Mouse (Mus musculus): ENCODE measurements around the gene Os9.

The Os9 gene

DNA sequence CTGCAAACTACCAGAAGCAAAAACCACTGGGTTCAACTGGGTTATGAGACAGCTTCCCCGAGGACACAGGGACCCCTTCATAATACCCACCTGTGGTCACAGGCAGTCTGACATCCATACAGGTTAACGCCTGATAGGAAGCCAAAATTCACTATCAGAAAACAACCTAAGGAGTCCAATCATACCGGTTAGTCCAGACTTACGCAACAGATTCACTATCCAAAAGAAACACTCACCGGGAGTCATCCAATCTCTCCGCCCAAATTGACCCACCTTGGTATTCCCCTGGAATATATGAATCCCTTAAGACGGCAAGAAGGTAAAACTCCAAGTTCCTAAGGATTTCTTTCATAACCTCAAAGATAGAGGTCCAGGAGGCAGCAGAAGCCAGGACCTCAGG is 23.6 kb upstream of the Os9 start:
- no peak for DNase-seq

- DNase-seq, result no peak
These were observed 22.3 kb upstream of the Os9 start for GRCm38 (mm10) chr10:127143228-127143627.

DNA sequence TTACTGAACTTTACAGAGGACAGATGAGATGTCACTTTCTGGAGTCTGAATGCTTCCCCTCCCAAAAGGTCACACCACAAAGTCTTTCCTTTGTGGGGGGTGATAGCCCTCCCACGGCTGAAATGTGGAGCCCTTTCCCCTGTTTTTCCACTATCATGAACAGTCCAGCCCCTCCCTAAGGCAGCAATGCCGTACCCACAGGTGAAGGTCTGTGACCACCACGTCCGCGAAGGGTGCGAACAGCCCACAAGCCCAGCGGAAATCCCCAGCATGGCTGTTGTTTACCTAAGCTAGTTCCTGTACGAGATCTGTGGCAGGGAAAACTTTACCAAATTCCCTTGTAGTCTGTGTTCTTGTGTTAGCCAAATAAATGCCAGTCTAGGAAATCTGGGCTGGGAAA is 20.6 kb upstream of the Os9 start:
- no peak for DNase-seq

- no peak for DNase-seq
These were observed 20.0 kb upstream of the Os9 start for GRCm38 (mm10) chr10:127140971-127141370.

DNA sequence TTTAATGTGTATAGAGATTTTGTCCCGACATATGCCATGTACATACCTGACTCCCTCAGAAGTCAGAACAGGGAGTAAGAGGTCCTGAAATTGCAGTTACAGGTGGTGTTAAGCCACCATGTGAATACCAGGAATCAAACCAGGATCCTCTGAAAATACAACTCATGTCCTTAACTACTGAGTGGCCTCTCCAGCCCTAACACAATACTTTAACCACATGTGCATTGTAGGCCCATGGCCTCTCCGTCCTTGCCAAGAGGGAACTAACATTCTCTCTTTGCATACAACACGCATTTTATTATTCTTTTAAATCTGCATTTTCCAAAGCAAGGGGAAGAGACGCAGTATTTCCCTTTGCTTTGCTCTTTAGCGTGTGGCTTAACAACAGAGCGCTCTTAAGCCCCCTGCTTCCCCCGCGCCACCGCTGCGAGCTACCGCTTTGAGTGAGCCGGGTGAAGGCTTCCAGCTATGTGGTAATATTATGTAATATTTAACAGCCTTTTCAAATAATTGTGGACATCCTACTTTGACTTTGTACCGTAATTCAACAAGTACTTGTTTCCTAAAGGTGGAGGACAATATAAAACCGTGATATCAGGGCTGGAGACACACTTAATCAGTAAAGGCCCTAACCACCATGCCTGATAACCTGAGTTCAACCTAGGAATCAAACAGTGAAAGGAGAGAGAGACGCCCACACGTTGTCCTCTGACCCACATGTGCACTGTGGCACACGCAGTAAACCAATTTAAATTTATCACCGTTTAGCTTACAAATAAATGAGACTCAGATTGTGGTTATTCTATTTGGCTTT is 17.6 kb upstream of the Os9 start:
- no peak for DNase-seq

DNA sequence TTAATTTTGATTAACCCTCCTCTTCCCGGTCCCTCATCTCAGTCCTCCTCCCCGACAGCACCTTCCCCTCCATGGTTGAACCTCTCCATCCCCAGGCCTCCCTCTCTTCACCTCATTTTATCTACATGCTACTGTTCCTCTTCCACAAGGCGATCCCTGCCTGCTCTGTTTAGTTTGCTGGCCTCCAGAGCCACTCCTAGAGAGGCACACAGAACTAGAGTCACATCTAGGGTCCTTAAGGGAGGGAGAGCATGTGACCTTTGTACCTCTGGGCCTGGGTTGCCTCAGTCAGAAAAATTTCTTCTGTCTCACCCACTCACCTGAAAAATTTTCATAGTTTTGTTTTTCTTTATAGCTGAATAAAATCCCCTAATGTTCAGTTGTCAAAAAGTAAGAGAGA is 17.0 kb upstream of the Os9 start:
- DNase-seq, result no peak

GRCm38 (mm10) chr10:127136510-127136909 is 15.6 kb upstream of the Os9 start:
- no peak for DNase-seq

DNA sequence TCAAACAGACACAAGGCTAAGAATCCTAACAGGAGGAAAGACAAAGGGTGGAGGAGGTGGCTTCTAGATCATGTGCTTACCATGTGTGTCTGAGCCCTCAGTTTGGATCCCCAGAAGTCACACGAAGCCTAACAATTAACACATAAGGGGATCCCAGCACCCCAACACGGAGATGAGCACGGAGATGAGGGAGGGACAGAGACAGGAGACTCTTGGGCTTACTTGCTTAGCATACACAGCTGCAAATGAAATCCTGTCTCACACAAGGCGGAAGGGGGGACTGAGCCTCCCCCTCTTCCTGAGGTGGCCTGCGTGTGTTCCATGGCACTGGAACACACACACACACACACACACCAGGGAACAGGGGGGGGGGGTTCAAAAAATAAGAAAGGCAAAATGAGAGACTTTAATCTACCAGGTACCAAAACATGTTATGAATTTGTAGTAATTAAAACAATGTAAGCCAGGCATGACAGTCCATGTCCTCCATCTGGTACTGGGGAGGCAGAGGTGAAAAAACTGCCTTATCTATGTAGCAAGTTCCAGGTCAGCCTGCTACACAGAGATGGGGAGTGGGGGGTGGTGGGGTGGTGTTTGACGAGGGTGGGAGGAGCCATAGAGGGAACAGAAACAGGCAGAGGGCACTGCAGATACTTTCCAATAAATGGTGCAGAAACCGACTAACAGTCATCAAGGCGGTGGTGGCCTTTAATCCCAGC is 14.3 kb upstream of the Os9 start:
- no peak for DNase-seq

GRCm38 (mm10) chr10:127134394-127135035 is 13.6 kb upstream of the Os9 start:
- DNase-seq, result peak; percentile 12

DNA sequence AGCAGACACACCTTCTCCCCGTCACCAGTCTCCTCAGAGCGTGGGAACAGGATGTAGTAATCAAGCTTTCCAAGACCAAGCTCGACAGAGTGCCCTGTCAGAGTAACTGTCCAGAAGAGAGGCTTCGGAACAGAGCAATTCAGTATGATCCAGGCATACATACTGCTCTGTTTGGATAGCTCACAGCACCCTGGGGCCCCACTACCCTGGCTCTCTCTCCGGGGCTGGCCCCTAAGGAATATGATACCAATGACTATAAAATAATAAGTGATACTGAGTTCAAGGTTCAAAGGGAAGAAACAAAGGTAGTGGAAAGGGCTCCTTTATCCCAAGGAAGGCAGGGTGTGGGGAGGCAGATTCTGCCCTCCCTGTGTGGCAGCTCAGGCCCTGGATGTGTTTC is 11.5 kb upstream of the Os9 start:
- no peak for DNase-seq

- no peak for DNase-seq
These were observed 8.5 kb upstream of the Os9 start for GRCm38 (mm10) chr10:127129431-127129830.

- no peak for DNase-seq
These were observed 6.9 kb upstream of the Os9 start for GRCm38 (mm10) chr10:127127711-127128279.

GRCm38 (mm10) chr10:127126579-127126978 is 5.6 kb upstream of the Os9 start:
- no peak for DNase-seq

DNA sequence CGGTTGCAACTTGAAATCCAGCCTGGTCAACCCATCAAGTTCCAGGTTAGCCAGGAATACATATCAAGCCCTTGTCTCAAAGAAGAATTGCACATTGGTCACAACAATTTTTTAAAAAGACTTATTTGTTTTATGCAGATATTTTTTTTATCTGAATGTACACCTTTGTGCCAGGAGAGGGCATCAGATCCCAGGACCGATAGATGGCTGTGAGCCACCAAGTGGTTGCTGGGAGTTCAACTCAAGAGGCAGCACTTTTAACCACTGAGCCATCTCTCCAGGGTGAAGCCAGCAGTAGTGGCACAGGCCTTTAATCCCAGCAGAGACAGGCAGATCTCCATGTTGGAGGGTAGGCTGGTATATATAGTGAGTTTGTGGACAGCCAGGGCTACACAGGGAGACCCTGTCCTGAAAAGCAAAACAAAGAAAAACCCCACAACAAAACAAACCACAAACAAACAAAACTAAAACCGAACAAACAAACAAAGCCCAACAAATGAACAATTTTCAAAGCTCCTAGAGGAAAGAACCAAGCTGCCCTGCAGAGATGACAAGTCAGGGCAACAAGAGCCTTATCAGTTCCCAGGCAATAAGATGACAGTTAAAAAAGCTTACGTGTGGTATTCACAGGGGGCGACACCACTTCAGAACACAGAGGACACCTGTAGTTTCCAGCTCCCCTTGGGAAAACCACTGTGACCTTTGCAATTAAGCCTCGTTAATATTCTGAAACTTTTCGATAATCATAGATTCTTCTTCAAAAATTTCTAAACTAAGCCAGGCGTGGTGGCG is 4.5 kb upstream of the Os9 start:
- peak; percentile 59 for DNase-seq

DNA sequence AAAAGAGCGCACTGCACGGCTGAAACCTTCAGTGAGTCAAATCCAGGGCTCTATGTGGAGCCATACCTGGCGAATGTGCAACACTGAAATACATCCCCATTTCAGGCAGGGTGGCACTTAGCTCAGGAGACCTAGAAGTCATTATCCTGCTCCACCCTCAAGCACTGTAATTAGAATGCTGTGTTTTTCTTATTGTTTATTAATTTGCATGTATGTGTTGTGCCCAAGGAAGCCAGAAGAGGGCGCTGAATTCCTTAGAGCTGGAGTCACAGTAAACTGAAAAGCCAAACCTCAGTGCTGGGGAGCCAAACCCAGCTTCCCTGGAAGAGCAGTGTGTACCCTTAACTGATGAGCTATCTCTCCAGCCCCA is 2.5 kb upstream of the Os9 start:
- peak; percentile 87 for DNase-seq

GRCm38 (mm10) chr10:127122784-127123435 is 2.0 kb upstream of the Os9 start:
- DNase-seq, result peak; percentile 72

- DNase-seq, result no peak
These were observed 1.1 kb upstream of the Os9 start for GRCm38 (mm10) chr10:127122018-127122417.

- DNase-seq, result no peak
These were observed 448 bp downstream of the Os9 start for GRCm38 (mm10) chr10:127120301-127121065.

- no peak for DNase-seq
These were observed 1.7 kb downstream of the Os9 start for GRCm38 (mm10) chr10:127119229-127119628.

DNA sequence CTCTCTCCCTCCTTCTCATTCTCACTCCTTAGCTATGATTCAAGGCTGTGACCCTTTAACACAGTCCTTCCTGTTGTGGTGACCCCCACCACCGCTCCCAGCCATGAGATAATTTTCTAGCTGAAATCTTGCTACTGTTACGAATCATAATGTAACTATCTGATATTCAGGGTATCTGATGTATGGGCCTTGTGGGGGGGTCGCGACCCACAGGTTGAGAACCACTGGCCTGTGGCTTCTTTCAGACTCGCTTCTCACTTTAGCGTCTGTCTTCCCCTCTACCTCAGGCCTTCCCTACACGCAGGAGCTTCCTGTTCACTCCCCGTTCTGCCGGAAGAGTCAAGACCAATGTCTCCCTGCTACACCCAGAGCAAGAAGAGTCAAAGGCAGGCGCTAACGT is 2.5 kb downstream of the Os9 start:
- DNase-seq, result no peak

- peak; percentile 25 for DNase-seq
These were observed 5.9 kb downstream of the Os9 start for GRCm38 (mm10) chr10:127115068-127115467.

Measured in retina, postnatal 1 day (tissue).